Mouse (Mus musculus) E14TG2a.4 (cell line): ENCODE data around the gene Sdsl.

Experiments used
- CTCF ChIP-seq: conservative IDR thresholded peaks from 2 replicates; pipeline ENCODE4 v1.5.1; 2014; ENCODE audit warnings: low read length
- NANOG ChIP-seq: IDR thresholded peaks from 2 replicates; pipeline ENCODE4 v1.6.1; 2014; ENCODE audit warnings: borderline replicate concordance, low read length, mixed read lengths

GRCm38 (mm10) chr5:120514031-120514677, 41.5 kb upstream of the Sdsl start:
- TF ChIP-seq CTCF (no peak), NANOG (no peak)
